Mouse (Mus musculus) urinary bladder, postnatal 14 days (tissue): ENCODE measurements around the gene Hnrnpdl.

Experiments
- DNase-seq: peaks from one replicate; pipeline ENCODE4 v3.0.0; 2021; ENCODE audit warnings: low spot score

Gene Hnrnpdl

GRCm38 (mm10) chr5:100005896-100006295, 33.6 kb downstream of the Hnrnpdl start:
- no peak for DNase-seq

- DNase-seq = peak; percentile 37
Measured at GRCm38 (mm10) chr5:100005431-100005830, 34.0 kb downstream of the Hnrnpdl start.

GRCm38 (mm10) chr5:100003895-100004294, 35.6 kb downstream of the Hnrnpdl start:
- no peak for DNase-seq

GRCm38 (mm10) chr5:100000500-100000899, 39.0 kb downstream of the Hnrnpdl start:
- no peak for DNase-seq

- no peak for DNase-seq
Measured at GRCm38 (mm10) chr5:100000048-100000447, 39.4 kb downstream of the Hnrnpdl start.

GRCm38 (mm10) chr5:99994680-99995079, 44.8 kb downstream of the Hnrnpdl start:
- no peak for DNase-seq

- DNase-seq = no peak
Measured at GRCm38 (mm10) chr5:99994166-99994565, 45.3 kb downstream of the Hnrnpdl start.
